Mouse (Mus musculus) brain, embryonic 14.5 days (tissue): ENCODE results near the gene Tcf20.

Experiments
- CTCF ChIP-seq: fragments of 200-500 bp; IDR thresholded peaks from 2 replicates; pipeline ENCODE4 v1.5.1; 2012; ENCODE audit warnings: inconsistent platforms, mild to moderate bottlenecking, moderate library complexity, borderline replicate concordance; ENCODE audit not compliant: insufficient read depth, insufficient read length; ENCODE audit errors: extremely low read depth
- POLR2A ChIP-seq: fragments of 200-500 bp; IDR thresholded peaks from 2 replicates; pipeline ENCODE4 v1.6.1; 2012; ENCODE audit warnings: mild to moderate bottlenecking, inconsistent platforms, borderline replicate concordance; ENCODE audit not compliant: poor library complexity, insufficient read depth, insufficient read length, severe bottlenecking; ENCODE audit errors: extremely low read depth

DNA sequence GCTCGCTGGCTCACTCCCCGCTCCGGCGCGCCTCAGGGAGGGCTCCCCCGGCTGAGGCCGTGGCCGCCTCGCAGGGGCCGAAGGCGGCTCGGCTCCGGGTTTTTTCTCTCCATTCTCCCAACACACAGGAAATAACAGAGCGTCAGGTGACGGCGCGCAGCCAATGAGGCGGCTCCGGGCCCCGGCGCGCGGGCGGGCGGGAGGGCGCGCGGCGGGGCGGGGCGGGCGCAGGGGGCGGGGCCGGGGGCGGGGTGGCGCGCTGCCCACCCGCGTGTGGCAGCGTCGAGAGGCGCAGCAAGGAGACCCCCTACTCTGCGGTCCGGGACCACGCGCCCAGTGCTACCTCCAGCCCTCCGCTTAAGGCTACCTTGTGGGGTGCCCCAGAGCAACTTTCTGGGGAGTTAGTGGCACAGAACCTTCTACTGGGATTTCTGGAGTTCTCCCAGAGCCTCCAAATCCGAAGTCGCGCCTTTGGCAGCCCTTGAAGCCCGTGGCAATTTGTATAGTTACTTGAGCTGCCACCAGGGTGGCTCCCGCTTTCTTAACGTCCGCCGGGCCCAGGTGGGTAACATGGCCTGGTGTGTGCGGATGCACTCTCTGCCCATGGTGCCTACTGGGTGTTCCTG is 87.9 kb downstream of the Tcf20 start:
- 0 out of 2 replicates have a peak, but pooled peaks have one; percentile 9 for TF ChIP-seq CTCF
- TF ChIP-seq POLR2A: peak; percentile 83
